In the genomic region with DNA sequence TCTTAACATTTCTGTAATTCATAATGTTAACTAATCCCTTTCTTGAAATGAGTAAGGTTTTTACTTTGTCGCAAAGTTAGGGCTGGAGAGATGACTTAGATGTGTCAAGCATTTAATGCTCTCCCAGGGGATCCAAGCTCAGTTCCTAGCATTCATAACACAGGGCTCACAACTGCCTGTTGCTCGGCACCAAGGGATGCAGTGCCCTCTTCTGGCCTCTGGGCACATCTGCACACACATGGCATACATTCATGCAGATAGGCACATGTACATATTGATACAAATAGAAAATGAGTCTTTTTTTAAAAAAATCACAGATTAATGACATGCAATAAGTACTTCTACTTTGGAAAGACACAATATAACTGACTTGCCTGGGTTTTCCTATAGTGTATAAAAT, we compare ENCODE assay signal across 33 mouse cellular contexts. TPM values are rescaled to one million over a fixed set of nuclear protein-coding genes. Genes with fewer than 3 reads are reported as not detected.
DNase-seq lines count a peak whose midpoint lies in the region; ATAC-seq and TF ChIP-seq lines count a peak whose summit lies in the region.
"Had no signal": no experiment of that assay in that cellular context is flagged by ENCODE, and none has a peak within 500 bp of the region (broad histone marks: within the 10 kb centered on the region; RNA-seq: fewer than 3 reads in every experiment).

No protein-coding gene starts in this region.

- 0 out of 2 replicates have a peak, but pooled peaks cover 4% of the 10 kb centered on the region for H3K9me3 ChIP-seq in heart, postnatal 0 days (replicated peaks; ENCODE audit: control insufficient read depth, low read length)
- peaks cover 8% of the 10 kb centered on the region for H3K9me3 ChIP-seq in heart, embryonic 12.5 days (replicated peaks)
- H3K9me3 ChIP-seq in lung, postnatal 0 days (ENCODE audit: low read length), result no peaks in the 10 kb centered on the region
- no peaks in the 10 kb centered on the region for H3K9me3 ChIP-seq in MEL (replicated peaks; ENCODE audit: insufficient read depth, low read length)
- H3K9me3 ChIP-seq: embryonic facial prominence, embryonic 13.5 days; heart, embryonic 15.5 days; hindbrain, embryonic 13.5 days; kidney, embryonic 15.5 days; limb, embryonic 12.5 days; liver, embryonic 12.5 days; midbrain, embryonic 12.5 days; stomach, embryonic 15.5 days had no signal

- H3K79me2 ChIP-seq in MEL (ENCODE audit: control insufficient read depth, insufficient read depth, low read length, poor library complexity), result no peaks in the 10 kb centered on the region

- intact Hi-C loops in left cerebral cortex, postnatal 4 days (cut with DNase I), result no loop called here

- H3K4me3 ChIP-seq in heart, postnatal 0 days (ENCODE audit: low read depth, low read length), result no peak overlapping the region
- H3K4me3 ChIP-seq in heart, embryonic 12.5 days, result no peak overlapping the region
- H3K4me3 ChIP-seq in lung, postnatal 0 days (ENCODE audit: low read depth, low read length), result no peak overlapping the region
- H3K4me3 ChIP-seq in MEL (ENCODE audit: control insufficient read depth in 1 of 2, insufficient read depth in 1 of 2, low read depth in 2 of 2, low read length in 2 of 2), result no peak overlapping the region
- H3K4me3 ChIP-seq: embryonic facial prominence, embryonic 13.5 days; erythroblast, embryonic 14.5 days; heart, embryonic 15.5 days; hindbrain, embryonic 13.5 days; kidney, embryonic 15.5 days; limb, embryonic 12.5 days; liver, embryonic 12.5 days; midbrain, embryonic 12.5 days; stomach, embryonic 15.5 days had no signal

- H3K36me3 ChIP-seq in heart, postnatal 0 days (replicated peaks; ENCODE audit: control insufficient read depth, insufficient read depth, low read length), result no peaks in the 10 kb centered on the region
- H3K36me3 ChIP-seq in heart, embryonic 12.5 days, result no peaks in the 10 kb centered on the region
- H3K36me3 ChIP-seq in lung, postnatal 0 days (ENCODE audit: insufficient read depth, low read length), result no peaks in the 10 kb centered on the region
- peaks cover 0 to 9% of the 10 kb centered on the region in 2 experiments; a peak in 2 of 4 replicates for H3K36me3 ChIP-seq in MEL (ENCODE audit: control insufficient read depth in 1 of 2, insufficient read depth in 2 of 2, low read length in 2 of 2)
- H3K36me3 ChIP-seq: embryonic facial prominence, embryonic 13.5 days; G1E; heart, embryonic 15.5 days; hindbrain, embryonic 13.5 days; kidney, embryonic 15.5 days; limb, embryonic 12.5 days; liver, embryonic 12.5 days; midbrain, embryonic 12.5 days; stomach, embryonic 15.5 days had no signal

- ATAC-seq in heart, postnatal 0 days (ENCODE audit: insufficient read depth, low read depth), result no peak
- ATAC-seq in heart, embryonic 12.5 days (ENCODE audit: insufficient number of reproducible peaks, low FRiP score), result no peak
- no peak for ATAC-seq in lung, postnatal 0 days
- 0 out of 2 replicates have a peak, but pooled peaks have one; percentile 39 for ATAC-seq in megakaryocyte-erythroid progenitor cell, adult 5-6 weeks (replicated peaks; ENCODE audit: low FRiP score, low TSS enrichment, poor library complexity, severe bottlenecking)
- ATAC-seq: activated CD4-positive, CD25-positive, alpha-beta regulatory T cell, adult 4 months; forebrain, embryonic 16.5 days; liver, embryonic 12.5 days had no signal

- WGBS in heart, postnatal 0 days, result 92% methylated on average over 2 of the region's 2 CpGs
- WGBS in heart, embryonic 12.5 days, result 90% methylated on average over 2 of the region's 2 CpGs
- 91% methylated on average over 2 of the region's 2 CpGs for WGBS in lung, postnatal 0 days

- H3K9ac ChIP-seq in heart, postnatal 0 days (replicated peaks; ENCODE audit: low read depth, low read length), result no peak overlapping the region
- no peak overlapping the region for H3K9ac ChIP-seq in heart, embryonic 12.5 days
- no peak overlapping the region for H3K9ac ChIP-seq in lung, postnatal 0 days (replicated peaks; ENCODE audit: low read depth)
- H3K9ac ChIP-seq in MEL (ENCODE audit: control insufficient read depth, low read depth, low read length, poor library complexity, severe bottlenecking), result no peak overlapping the region
- H3K9ac ChIP-seq: embryonic facial prominence, embryonic 13.5 days; heart, embryonic 15.5 days; hindbrain, embryonic 13.5 days; kidney, embryonic 15.5 days; limb, embryonic 12.5 days; liver, embryonic 12.5 days; midbrain, embryonic 12.5 days; stomach, embryonic 15.5 days had no signal

- no peaks in the 10 kb centered on the region for H3K4me1 ChIP-seq in heart, postnatal 0 days (ENCODE audit: control insufficient read depth, insufficient read depth)
- 0 out of 2 replicates have a peak, but pooled peaks cover 3% of the 10 kb centered on the region for H3K4me1 ChIP-seq in heart, embryonic 12.5 days (replicated peaks)
- H3K4me1 ChIP-seq in lung, postnatal 0 days (ENCODE audit: insufficient read depth, low read depth, low read length), result no peaks in the 10 kb centered on the region
- peaks cover 2 to 10% of the 10 kb centered on the region in 2 experiments; a peak in 3 of 4 replicates for H3K4me1 ChIP-seq in MEL (ENCODE audit: control insufficient read depth in 1 of 2, insufficient read depth in 2 of 2, low read length in 2 of 2)
- H3K4me1 ChIP-seq: embryonic facial prominence, embryonic 13.5 days; hindbrain, embryonic 13.5 days; kidney, embryonic 15.5 days; limb, embryonic 12.5 days; liver, embryonic 12.5 days; stomach, embryonic 15.5 days had no signal

- no peak overlapping the region for H3K27ac ChIP-seq in heart, postnatal 0 days (ENCODE audit: low read depth)
- no peak overlapping the region for H3K27ac ChIP-seq in heart, embryonic 12.5 days (ENCODE audit: poor library complexity, severe bottlenecking)
- no peak overlapping the region for H3K27ac ChIP-seq in lung, postnatal 0 days (ENCODE audit: low read length)
- no peak overlapping the region for H3K27ac ChIP-seq in MEL (ENCODE audit: control insufficient read depth, low read depth, low read length)
- H3K27ac ChIP-seq: embryonic facial prominence, embryonic 13.5 days; heart, embryonic 15.5 days; hindbrain, embryonic 13.5 days; kidney, embryonic 15.5 days; limb, embryonic 12.5 days; liver, embryonic 12.5 days; midbrain, embryonic 12.5 days; stomach, embryonic 15.5 days had no signal

- no peak for TF ChIP-seq EP300 in heart, postnatal 0 days (IDR thresholded peaks at IDR 0.05; ENCODE audit: low read depth)
- no peak for TF ChIP-seq EP300 in lung, postnatal 0 days (IDR thresholded peaks at IDR 0.05)
- TF ChIP-seq EP300 in MEL (IDR thresholded peaks at IDR 0.05; ENCODE audit: low read depth in 1 of 2, low read length in 2 of 2), result no peak

- no peak overlapping the region for H3K4me2 ChIP-seq in heart, postnatal 0 days (ENCODE audit: low read depth, low read length)
- H3K4me2 ChIP-seq in heart, embryonic 12.5 days, result no peak overlapping the region
- no peak overlapping the region for H3K4me2 ChIP-seq in lung, postnatal 0 days (replicated peaks; ENCODE audit: low read depth, low read length)
- H3K4me2 ChIP-seq: embryonic facial prominence, embryonic 13.5 days; heart, embryonic 15.5 days; hindbrain, embryonic 13.5 days; kidney, embryonic 15.5 days; limb, embryonic 12.5 days; liver, embryonic 12.5 days; midbrain, embryonic 12.5 days; stomach, embryonic 15.5 days had no signal

- TF ChIP-seq RAD21 in MEL (IDR thresholded peaks at IDR 0.05; ENCODE audit: low read depth, low read length), result peak; percentile 13

- peak; percentile 15; the same call in 1 of the 2 replicates for TF ChIP-seq CTCF in heart, postnatal 0 days (IDR thresholded peaks at IDR 0.05; ENCODE audit: low read depth)
- TF ChIP-seq CTCF in lung, postnatal 0 days (IDR thresholded peaks at IDR 0.05), result 0 out of 2 replicates have a peak, but pooled peaks have one; percentile 9
- peak; percentile 31 to 49 (median 35); a peak in 5 of 6 replicates for TF ChIP-seq CTCF in MEL (IDR thresholded peaks at IDR 0.05 in 2 of 3, conservative IDR thresholded peaks at IDR 0.05 in 1 of 3; ENCODE audit: control insufficient read depth in 1 of 3, insufficient read depth in 1 of 3, low read depth in 2 of 3, low read length in 3 of 3, poor library complexity in 1 of 3, severe bottlenecking in 1 of 3)

- TF ChIP-seq POLR2A in MEL (IDR thresholded peaks at IDR 0.05; ENCODE audit: control insufficient read depth in 1 of 2, insufficient read depth in 1 of 2, low read depth in 1 of 2, low read length in 2 of 2, poor library complexity in 1 of 2), result no peak

- no peak for DNase-seq in heart, postnatal 0 days (ENCODE audit: low spot score)
- no peak for DNase-seq in lung, postnatal 0 days (ENCODE audit: low spot score)
- DNase-seq in lung, postnatal 25 days (ENCODE audit: low spot score), result no peak
- no peak for DNase-seq in MEL (ENCODE audit: low read depth, low spot score)
- DNase-seq in retina, postnatal 1 day, result no peak
- DNase-seq in left cerebral cortex, postnatal 4 days, result no peak
- DNase-seq: adrenal gland, adult 2 months; adrenal gland, postnatal 36 days; cerebellum, adult 18-20 months; cerebellum, postnatal 10 days; gastrocnemius, postnatal 10 days; heart, postnatal 4 days; kidney, adult 18-20 months; kidney, postnatal 25 days; lung, adult 2 months; lung, postnatal 14 days; right cerebral cortex, postnatal 25 days; thymus, adult 2 months; thymus, postnatal 36 days had no signal

- H3K27me3 ChIP-seq in heart, postnatal 0 days (ENCODE audit: control insufficient read depth, insufficient read depth, low read length), result no peaks in the 10 kb centered on the region
- no peaks in the 10 kb centered on the region for H3K27me3 ChIP-seq in heart, embryonic 12.5 days (replicated peaks)
- no peaks in the 10 kb centered on the region for H3K27me3 ChIP-seq in lung, postnatal 0 days (replicated peaks; ENCODE audit: insufficient read depth, low read length)
- no peaks in the 10 kb centered on the region for H3K27me3 ChIP-seq in MEL (ENCODE audit: control insufficient read depth in 1 of 2, insufficient read depth in 2 of 2, low read length in 2 of 2)
- H3K27me3 ChIP-seq: embryonic facial prominence, embryonic 13.5 days; heart, embryonic 15.5 days; hindbrain, embryonic 13.5 days; kidney, embryonic 15.5 days; limb, embryonic 12.5 days; liver, embryonic 12.5 days; midbrain, embryonic 12.5 days; stomach, embryonic 15.5 days had no signal

RNA-seq across cellular contexts. Expression of gene H2afz, which starts 13.1 kb away (rescaled TPM):
- total RNA-seq in heart, postnatal 0 days (2014; rRNA removed; ENCODE audit: low replicate concordance), result 541 and 680 TPM in 2 replicates
- 517 and 550 TPM in 2 replicates for polyA plus RNA-seq in heart, postnatal 0 days (2015; fragmentation: Nextera tagmentation; extraction: Ambion mirVana)
- 1,274 and 1,305 TPM in 2 replicates for polyA plus RNA-seq in heart, embryonic 12.5 days (2016; fragmentation: Nextera tagmentation; extraction: Ambion mirVana)
- 577 and 614 TPM in 2 replicates for polyA plus RNA-seq in lung, postnatal 0 days (2015; fragmentation: Nextera tagmentation; extraction: Ambion mirVana)
- 1,732 and 2,078 TPM in 2 replicates for total RNA-seq in MEL (2012; rRNA removed)
- 1,000 to 10,000 TPM; 1,006 to 3,472 TPM for polyA plus RNA-seq in MEL (2012; ENCODE audit: insufficient read depth in 1 of 2, insufficient read length in 2 of 2, low read depth in 1 of 2, low replicate concordance in 2 of 2, missing spikeins in 1 of 2)
- total RNA-seq in megakaryocyte-erythroid progenitor cell, adult 5-6 weeks (2014; fragmentation: Nextera tagmentation), result 1,513 and 1,536 TPM in 2 replicates
- total RNA-seq in megakaryocyte-erythroid progenitor cell, adult 5-6 weeks (2017), result 915 and 1,060 TPM in 2 replicates
- 100 to 1,000 TPM; 187 to 226 TPM for total RNA-seq in left cerebral cortex, postnatal 4 days (2021)

RNA-seq across cellular contexts. Expression of gene Dnajb14, which starts 16.3 kb away (rescaled TPM):
- total RNA-seq in heart, postnatal 0 days (2014; rRNA removed; ENCODE audit: low replicate concordance), result 4.0 and 5.1 TPM in 2 replicates
- polyA plus RNA-seq in heart, postnatal 0 days (2015; fragmentation: Nextera tagmentation; extraction: Ambion mirVana), result 7.4 and 8.6 TPM in 2 replicates
- polyA plus RNA-seq in heart, embryonic 12.5 days (2016; fragmentation: Nextera tagmentation; extraction: Ambion mirVana), result 14.1 and 15.0 TPM in 2 replicates
- polyA plus RNA-seq in lung, postnatal 0 days (2015; fragmentation: Nextera tagmentation; extraction: Ambion mirVana), result 10.0 and 12.4 TPM in 2 replicates
- 4.2 and 4.4 TPM in 2 replicates for total RNA-seq in MEL (2012; rRNA removed)
- polyA plus RNA-seq in MEL (2012; ENCODE audit: insufficient read depth in 1 of 2, insufficient read length in 2 of 2, low read depth in 1 of 2, low replicate concordance in 2 of 2, missing spikeins in 1 of 2), result 1 to 10 TPM in 1 of 2 experiments, not detected in 1; 6.1 TPM
- 10.3 and 12.8 TPM in 2 replicates for total RNA-seq in megakaryocyte-erythroid progenitor cell, adult 5-6 weeks (2014; fragmentation: Nextera tagmentation)
- total RNA-seq in megakaryocyte-erythroid progenitor cell, adult 5-6 weeks (2017), result 7.2 and 9.4 TPM in 2 replicates
- 10 to 100 TPM; 28.3 to 30.1 TPM for total RNA-seq in left cerebral cortex, postnatal 4 days (2021)
